Mouse (Mus musculus) kidney, adult 9 months (tissue): ENCODE data around the gene Mllt3.
A peak's percentile ranks its signal among the peaks of the same experiment; 100 is the strongest.

Source experiments
- DNase-seq: peaks from one replicate; pipeline ENCODE4 v3.0.0; 2022

Gene Mllt3

GRCm38 (mm10) chr4:87759625-87760024, 273.5 kb downstream of the Mllt3 start:
- DNase-seq = no peak

- DNase-seq = no peak
Observed at GRCm38 (mm10) chr4:87759110-87759509, 274.1 kb downstream of the Mllt3 start.

- DNase-seq = no peak
Observed at GRCm38 (mm10) chr4:87751515-87751864, 281.7 kb downstream of the Mllt3 start.

GRCm38 (mm10) chr4:87750856-87751514, 282.2 kb downstream of the Mllt3 start:
- DNase-seq = no peak

GRCm38 (mm10) chr4:87749532-87750234, 283.5 kb downstream of the Mllt3 start:
- DNase-seq = no peak

- no peak for DNase-seq
Observed at GRCm38 (mm10) chr4:87745016-87745645, 288.0 kb downstream of the Mllt3 start.

GRCm38 (mm10) chr4:87739524-87740128, 293.5 kb downstream of the Mllt3 start:
- DNase-seq = peak; percentile 1

GRCm38 (mm10) chr4:87739104-87739503, 294.1 kb downstream of the Mllt3 start:
- DNase-seq = no peak

GRCm38 (mm10) chr4:87737201-87737806, 295.9 kb downstream of the Mllt3 start:
- no peak for DNase-seq

GRCm38 (mm10) chr4:87736779-87737178, 296.4 kb downstream of the Mllt3 start:
- DNase-seq = no peak

GRCm38 (mm10) chr4:87731118-87731672, 302.0 kb downstream of the Mllt3 start:
- no peak for DNase-seq

- DNase-seq = no peak
Observed at GRCm38 (mm10) chr4:87728581-87728980, 304.6 kb downstream of the Mllt3 start.

GRCm38 (mm10) chr4:87723448-87723847, 309.7 kb downstream of the Mllt3 start:
- DNase-seq = no peak
